Mouse (Mus musculus) limb, embryonic 10.5 days (tissue): ENCODE measurements around the gene Kit. TPM values are rescaled to one million over a fixed set of nuclear protein-coding genes. Genes with fewer than 3 reads are reported as not detected.

Source experiments
- DNase-seq: peaks from one replicate; pipeline ENCODE4 v3.0.0-alpha.2; 2017; ENCODE audit warnings: low spot score
- H3K27ac ChIP-seq: fragments of 300-500 bp; sonication (generic); 2 replicates; pipeline ENCODE4 v1.5.1; 2016; ENCODE audit warnings: mild to moderate bottlenecking
- H3K27me3 ChIP-seq: fragments of 300-500 bp; sonication (generic); 2 replicates; pipeline ENCODE4 v1.6.1; 2016; ENCODE audit warnings: low read depth, mild to moderate bottlenecking; ENCODE audit not compliant: poor library complexity, severe bottlenecking
- H3K36me3 ChIP-seq: fragments of 300-500 bp; sonication (generic); 2 replicates; pipeline ENCODE4 v1.6.1; 2016; ENCODE audit warnings: mild to moderate bottlenecking, moderate library complexity
- H3K4me1 ChIP-seq: fragments of 300-500 bp; sonication (generic); 2 replicates; pipeline ENCODE4 v1.6.1; 2016
- H3K4me3 ChIP-seq: fragments of 300-500 bp; sonication (generic); 2 replicates; pipeline ENCODE4 v1.5.1; 2016; ENCODE audit warnings: mild to moderate bottlenecking, moderate library complexity
- H3K9me3 ChIP-seq: fragments of 300-500 bp; sonication (generic); replicated peaks from 2 replicates; pipeline ENCODE4 v1.6.1; 2016; ENCODE audit warnings: mild to moderate bottlenecking
- WGBS: fragments of 180-500 bp; shearing (Covaris S2); methylation state at CpG from one replicate; pipeline ENCODE4 v1.1.7; 2016; 5-methylcytosine and 5-hydroxymethylcytosine counted together
- polyA plus RNA-seq: library from polyadenylated mRNA; unstranded; fragments of >200 nt; fragmentation: Nextera tagmentation; extraction: Ambion mirVana; gene quantifications from 2 replicates; pipeline ENCODE4 v1.2.1, GENCODE M21; 2016

Gene Kit
- polyA plus RNA-seq, 1 experiment from 2014 or later: 14.5 TPM

- H3K27ac ChIP-seq: no peak overlapping the region
- H3K36me3 ChIP-seq: no peaks in the 10 kb centered on the region
- no peak overlapping the region for H3K4me3 ChIP-seq
- no peaks in the 10 kb centered on the region for H3K4me1 ChIP-seq
- no peaks in the 10 kb centered on the region for H3K27me3 ChIP-seq
- DNase-seq: no peak
- 98% methylated on average over 1 of the region's 1 CpGs for WGBS
- no peaks in the 10 kb centered on the region; the same call in 1 of the 2 replicates for H3K9me3 ChIP-seq
Measured at GRCm38 (mm10) chr5:75705421-75705820, 130.7 kb downstream of the Kit start.
